Mouse (Mus musculus) A20 (cell line): Measurements from ENCODE around the gene Gprin1.

Source experiments
- DNase-seq: peaks from one replicate; pipeline ENCODE4 v3.0.0-alpha.2; 2011; ENCODE audit warnings: low read depth, low spot score

Gprin1 gene

GRCm38 (mm10) chr13:54760164-54760795 lies 10.6 kb upstream of the Gprin1 start:
- no peak for DNase-seq

GRCm38 (mm10) chr13:54759496-54759895 lies 9.8 kb upstream of the Gprin1 start:
- no peak for DNase-seq

- no peak for DNase-seq
Measured at GRCm38 (mm10) chr13:54758756-54759470, 9.2 kb upstream of the Gprin1 start.

- peak; percentile 91 for DNase-seq
Measured at GRCm38 (mm10) chr13:54758045-54758755, 8.5 kb upstream of the Gprin1 start.

GRCm38 (mm10) chr13:54757093-54757830 lies 7.6 kb upstream of the Gprin1 start:
- no peak for DNase-seq

- no peak for DNase-seq
Measured at GRCm38 (mm10) chr13:54756156-54756712, 6.6 kb upstream of the Gprin1 start.

- DNase-seq: no peak
Measured at GRCm38 (mm10) chr13:54755201-54755830, 5.6 kb upstream of the Gprin1 start.

GRCm38 (mm10) chr13:54754169-54755080 lies 4.8 kb upstream of the Gprin1 start:
- no peak for DNase-seq

GRCm38 (mm10) chr13:54753733-54754132 lies 4.1 kb upstream of the Gprin1 start:
- DNase-seq: no peak

GRCm38 (mm10) chr13:54752656-54753055 lies 3.0 kb upstream of the Gprin1 start:
- DNase-seq: no peak

GRCm38 (mm10) chr13:54750699-54751098 lies 1.0 kb upstream of the Gprin1 start:
- peak; percentile 30 for DNase-seq

GRCm38 (mm10) chr13:54749061-54749863 lies 412 bp downstream of the Gprin1 start:
- DNase-seq: no peak

GRCm38 (mm10) chr13:54748721-54749060 lies 983 bp downstream of the Gprin1 start:
- no peak for DNase-seq

- DNase-seq: no peak
Measured at GRCm38 (mm10) chr13:54748190-54748589, 1.5 kb downstream of the Gprin1 start.

GRCm38 (mm10) chr13:54746896-54747295 lies 2.8 kb downstream of the Gprin1 start:
- no peak for DNase-seq

- no peak for DNase-seq
Measured at GRCm38 (mm10) chr13:54746110-54746509, 3.6 kb downstream of the Gprin1 start.

- no peak for DNase-seq
Measured at GRCm38 (mm10) chr13:54738213-54738601, 11.5 kb downstream of the Gprin1 start.

- no peak for DNase-seq
Measured at GRCm38 (mm10) chr13:54737488-54738212, 12.0 kb downstream of the Gprin1 start.

GRCm38 (mm10) chr13:54736931-54737330 lies 12.7 kb downstream of the Gprin1 start:
- no peak for DNase-seq
